Mouse (Mus musculus): ENCODE measurements around the gene Gm10972.
"Not testable (repeated sequence)": the region's sequence is repeated elsewhere in the genome, so short reads cannot be mapped to it uniquely, and the experiment has no call there.

The Gm10972 gene

GRCm38 (mm10) chr3:94659142-94659748 is 16.3 kb downstream of the Gm10972 start:
- not testable (repeated sequence) for DNase-seq (ENCODE audit: low spot score)

DNA sequence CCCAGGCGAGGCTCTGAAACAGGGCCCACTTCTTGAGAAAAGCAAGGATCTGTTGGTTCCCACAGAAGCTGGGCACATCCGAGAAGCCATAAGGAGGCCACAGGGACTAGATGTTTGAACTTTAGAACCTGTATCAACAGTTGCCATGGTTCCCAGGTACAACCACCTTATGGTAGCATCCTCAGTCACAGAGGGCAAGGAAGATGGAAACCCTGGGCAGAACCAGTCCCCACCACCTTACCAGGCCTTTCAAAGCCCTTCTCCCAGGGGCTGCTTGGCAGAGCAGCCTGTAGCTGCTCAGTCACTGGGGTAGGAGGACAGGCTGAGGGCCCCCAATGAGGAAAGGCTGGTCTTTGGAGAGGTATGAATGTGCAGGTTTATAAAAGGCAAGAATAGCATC is 17.9 kb downstream of the Gm10972 start:
- DNase-seq (ENCODE audit: low spot score): not testable (repeated sequence)

- not testable (repeated sequence) for DNase-seq (ENCODE audit: low spot score)
These were observed 22.3 kb downstream of the Gm10972 start for GRCm38 (mm10) chr3:94665060-94665802.

DNA sequence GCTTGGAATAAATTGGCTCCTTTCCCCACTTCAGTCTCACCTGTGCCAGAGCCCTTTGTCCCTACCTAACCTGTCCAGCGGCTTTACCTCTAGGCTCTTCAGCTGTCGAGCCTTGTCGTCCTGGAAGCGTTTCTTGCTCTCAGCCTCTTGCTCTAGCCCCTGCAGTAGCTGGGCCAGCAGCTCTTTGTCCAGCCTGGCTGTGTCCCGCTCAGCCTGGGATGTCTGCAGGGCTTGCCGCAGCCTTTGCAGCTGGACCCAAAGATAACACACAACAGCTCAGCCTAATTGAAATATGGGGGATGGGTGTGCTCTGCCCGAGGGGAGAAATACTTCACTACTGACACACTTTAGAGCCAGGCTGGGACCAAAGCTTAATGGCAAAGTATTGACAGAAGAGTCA is 23.0 kb downstream of the Gm10972 start:
- DNase-seq (ENCODE audit: low spot score): not testable (repeated sequence)

DNA sequence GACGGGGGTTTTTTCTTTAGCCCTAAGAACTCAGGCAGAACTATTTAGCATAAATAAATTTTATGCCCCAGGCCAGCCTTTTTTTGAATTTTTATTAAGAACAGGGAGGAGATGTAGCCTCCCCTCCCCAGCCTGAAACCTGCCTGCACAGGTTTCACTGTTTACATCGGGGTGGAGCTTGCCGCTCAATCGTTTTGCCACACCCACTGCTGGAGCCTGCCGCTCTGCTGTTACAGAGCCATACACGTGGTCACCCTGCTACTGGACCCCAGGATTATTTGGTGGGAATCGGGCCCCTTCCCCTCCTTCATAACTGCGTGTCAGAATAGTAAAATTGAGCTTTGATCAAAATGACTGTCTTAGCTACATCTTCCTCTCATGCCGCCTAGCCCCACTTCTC is 32.2 kb downstream of the Gm10972 start:
- not testable (repeated sequence) for DNase-seq (ENCODE audit: low spot score)

GRCm38 (mm10) chr3:94679351-94679841 is 36.5 kb downstream of the Gm10972 start:
- no peak for DNase-seq (ENCODE audit: low spot score)

DNA sequence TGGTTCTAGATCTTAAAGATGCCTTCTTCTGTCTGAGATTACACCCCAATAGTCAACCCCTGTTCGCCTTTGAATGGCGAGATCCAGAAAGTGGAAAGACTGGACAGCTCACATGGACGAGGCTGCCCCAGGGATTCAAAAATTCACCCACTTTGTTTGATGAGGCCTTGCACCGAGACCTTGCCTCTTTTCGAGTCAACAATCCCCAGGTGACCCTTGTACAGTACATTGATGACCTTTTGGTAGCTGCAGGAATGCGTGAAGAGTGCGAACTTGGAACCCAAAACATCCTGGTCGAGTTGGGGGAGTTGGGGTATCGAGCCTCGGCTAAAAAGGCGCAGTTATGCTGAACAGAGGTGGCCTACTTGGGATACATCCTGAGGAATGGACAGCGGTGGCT is 37.1 kb downstream of the Gm10972 start:
- not testable (repeated sequence) for DNase-seq (ENCODE audit: low spot score)

GRCm38 (mm10) chr3:94680783-94681182 is 37.9 kb downstream of the Gm10972 start:
- DNase-seq (ENCODE audit: low spot score): no peak

GRCm38 (mm10) chr3:94683646-94684045 is 40.7 kb downstream of the Gm10972 start:
- no peak for DNase-seq (ENCODE audit: low spot score)

DNA sequence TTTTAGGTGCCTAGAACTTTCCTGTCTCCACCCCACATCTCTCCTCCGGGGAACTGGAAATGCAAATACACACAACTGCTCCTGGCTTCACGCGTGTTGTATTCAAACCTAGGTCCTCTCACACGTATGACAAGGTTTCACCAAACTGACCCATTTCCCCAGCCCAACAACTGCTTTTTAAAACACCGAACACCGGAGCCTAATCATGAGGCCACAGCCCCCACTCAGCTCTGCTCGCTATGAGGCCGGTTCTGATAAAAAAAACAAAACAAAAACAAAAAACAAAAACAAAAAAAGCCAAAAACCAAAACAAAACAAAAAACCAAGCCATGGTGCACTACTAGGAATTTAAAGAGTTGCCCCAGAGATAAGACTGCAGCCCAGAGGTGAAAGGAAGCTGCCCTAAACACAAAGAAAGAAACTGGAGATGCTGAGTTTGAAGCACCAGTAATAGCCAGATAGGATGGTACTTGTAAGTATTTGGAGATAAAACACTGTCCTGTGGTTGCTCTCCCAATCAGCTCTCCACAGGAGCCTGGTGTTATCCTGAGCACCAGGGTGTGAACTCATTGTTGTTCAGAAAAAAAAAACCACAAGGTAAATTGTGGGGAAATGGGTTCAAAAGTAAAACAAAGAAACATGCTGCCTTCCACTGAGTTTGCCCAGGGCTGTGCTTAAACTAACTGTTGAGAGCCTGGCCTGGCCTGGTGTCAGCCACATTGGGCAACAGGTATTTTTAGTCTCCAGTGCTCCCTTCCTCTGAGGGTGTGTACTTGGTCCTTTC is 43.3 kb downstream of the Gm10972 start:
- not testable (repeated sequence) for DNase-seq (ENCODE audit: low spot score)

GRCm38 (mm10) chr3:94688698-94689097 is 45.8 kb downstream of the Gm10972 start:
- not testable (repeated sequence) for DNase-seq (ENCODE audit: low spot score)

DNA sequence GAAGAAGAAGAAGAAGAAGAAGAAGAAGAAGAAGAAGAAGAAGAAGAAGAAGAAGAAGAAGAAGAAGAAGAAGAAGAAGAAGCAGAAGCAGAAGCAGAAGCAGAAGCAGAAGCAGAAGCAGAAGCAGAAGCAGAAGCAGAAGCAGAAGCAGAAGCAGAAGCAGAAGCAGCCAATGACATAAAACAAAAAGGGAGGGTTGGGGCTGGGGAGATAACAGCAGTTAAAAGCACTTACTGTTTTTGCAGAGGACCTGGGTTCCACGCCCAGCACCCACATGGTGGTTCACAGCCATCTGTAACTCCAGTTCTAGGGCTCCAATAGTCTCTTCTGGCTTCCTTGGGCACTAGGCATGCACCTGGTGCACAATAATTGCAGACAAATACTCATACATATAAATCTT is 46.3 kb downstream of the Gm10972 start:
- not testable (repeated sequence) for DNase-seq (ENCODE audit: low spot score)

DNA sequence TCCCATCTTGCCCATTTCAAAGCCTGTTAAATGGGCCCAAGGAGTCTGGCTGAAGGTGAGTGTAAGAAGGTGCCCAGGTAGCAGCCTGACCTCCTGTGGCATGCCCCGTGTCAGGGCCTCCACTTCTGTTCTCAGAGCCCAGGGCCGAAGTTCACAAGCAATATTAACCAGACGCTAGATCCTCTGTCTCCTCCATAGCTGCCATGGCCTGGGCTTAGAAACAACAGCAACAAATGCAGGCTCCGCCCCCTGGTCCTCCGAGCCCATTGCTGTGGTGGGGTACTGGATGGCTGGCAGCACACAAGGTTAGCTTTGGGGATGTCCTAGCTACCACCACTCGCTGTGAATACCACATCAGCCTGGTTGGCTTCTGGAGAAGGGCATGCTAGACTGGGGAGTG is 47.2 kb downstream of the Gm10972 start:
- DNase-seq (ENCODE audit: low spot score): not testable (repeated sequence)

DNA sequence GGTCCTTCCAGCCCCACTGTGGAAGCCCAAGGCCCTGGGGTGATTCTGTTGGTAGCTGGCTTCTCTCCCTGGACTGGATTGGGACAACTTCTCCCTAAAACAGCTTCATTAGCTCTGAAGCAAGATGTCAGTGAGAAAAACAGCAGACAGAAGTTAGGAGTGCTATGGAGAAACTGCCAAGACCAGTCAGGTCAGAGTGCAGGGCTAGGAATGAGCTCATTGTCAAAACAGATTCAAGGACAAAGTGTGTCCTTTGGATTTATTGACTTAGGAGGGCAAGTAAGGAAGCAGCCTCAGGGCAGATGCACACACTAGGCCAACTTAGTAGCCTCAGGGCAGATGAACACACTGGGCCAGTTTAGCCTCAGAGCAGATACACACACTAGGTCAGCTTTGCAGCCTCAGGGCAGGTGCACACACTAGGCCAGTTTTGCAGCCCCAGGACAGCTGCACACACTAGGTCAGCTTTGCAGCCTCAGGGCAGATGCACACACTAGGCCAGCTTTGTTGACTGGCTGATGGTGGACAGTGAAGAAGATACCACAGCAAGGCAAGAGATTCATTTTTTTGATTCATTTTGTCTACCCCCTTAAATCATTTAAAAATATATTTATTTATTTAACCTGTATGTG is 47.8 kb downstream of the Gm10972 start:
- DNase-seq (ENCODE audit: low spot score): no peak

- not testable (repeated sequence) for DNase-seq (ENCODE audit: low spot score)
These were observed 48.8 kb downstream of the Gm10972 start for GRCm38 (mm10) chr3:94691694-94692093.

Measured in layer of hippocampus, adult 9-10 months (tissue).